Mouse (Mus musculus) stomach, postnatal 0 days (tissue): ENCODE results near the gene Egfr.

ENCODE experiments used
- CTCF ChIP-seq: IDR thresholded peaks from 2 replicates; pipeline ENCODE4 v1.5.1; 2016; ENCODE audit warnings: antibody characterized with exemption, low read depth, mild to moderate bottlenecking, moderate library complexity
- EP300 ChIP-seq: optimal IDR thresholded peaks from 2 replicates; pipeline ENCODE3; 2016; ENCODE audit warnings: antibody characterized with exemption

GRCm38 (mm10) chr11:16915850-16916249, 163.8 kb downstream of the Egfr start:
- TF ChIP-seq EP300 (no peak), CTCF (no peak)
